Comparison of ENCODE assay signal across 9 mouse cellular contexts in genomic region chr6:103674332-103674731, GRCm38 (mm10).
DNase-seq lines count a peak whose midpoint lies in the region; ATAC-seq lines count a peak whose summit lies in the region.
"Had no signal": no experiment of that assay in that cellular context is flagged by ENCODE, and none has a peak within 500 bp of the region (broad histone marks: within the 10 kb centered on the region; RNA-seq: fewer than 3 reads in every experiment).

No protein-coding gene starts in this region.

- H3K4me2 ChIP-seq in neural tube, embryonic 13.5 days = no peak overlapping the region

- H3K9ac ChIP-seq in neural tube, embryonic 13.5 days = no peak overlapping the region

- H3K4me3 ChIP-seq in neural tube, embryonic 13.5 days = no peak overlapping the region

- peak; percentile 3 to 19 for DNase-seq in adrenal gland, adult (ENCODE audit: inconsistent age in 2 of 2, low spot score in 1 of 2)
- no peak for DNase-seq in adrenal gland, adult 18-20 months (ENCODE audit: low spot score in 2 of 2)
- no peak for DNase-seq in neural tube, embryonic 10.5 days (ENCODE audit: extremely low spot score, low spot score)
- peak; percentile 46 to 67 for DNase-seq in layer of hippocampus, postnatal 25 days (ENCODE audit: extremely low spot score in 1 of 2, low spot score in 1 of 2)
- peak; percentile 38 for DNase-seq in ovary, postnatal 14 days (ENCODE audit: low spot score)
- DNase-seq in spleen, postnatal 10 days (ENCODE audit: low spot score in 2 of 2) = no peak
- DNase-seq in thymus, postnatal 4 days = no peak

- no peak for ATAC-seq in neural tube, embryonic 13.5 days (ENCODE audit: low read depth)

- no peaks in the 10 kb centered on the region; the same call in 1 of the 2 replicates for H3K4me1 ChIP-seq in neural tube, embryonic 13.5 days (replicated peaks)

- no peaks in the 10 kb centered on the region for H3K27me3 ChIP-seq in neural tube, embryonic 13.5 days

- WGBS in neural tube, embryonic 13.5 days = 78% methylated on average over 6 of the region's 6 CpGs

- H3K9me3 ChIP-seq in neural tube, embryonic 13.5 days = no peaks in the 10 kb centered on the region

- 0 out of 2 replicates have a peak, but pooled peaks cover 2% of the 10 kb centered on the region for H3K36me3 ChIP-seq in neural tube, embryonic 13.5 days

- H3K27ac ChIP-seq in neural tube, embryonic 13.5 days (replicated peaks) = 0 out of 2 replicates have a peak overlapping the region, but pooled peaks have one; percentile 23
- H3K27ac ChIP-seq: macrophage had no signal

Comparison
In these comparisons a context has a peak if more than half of its experiments do, and no peak if none do; other contexts are left out.
1. DNase-seq: peak in adrenal gland, adult (2 of 2), layer of hippocampus, postnatal 25 days (2 of 2) and ovary, postnatal 14 days (single experiment); none in adrenal gland, adult 18-20 months (0 of 2), neural tube, embryonic 10.5 days (single experiment), spleen, postnatal 10 days (0 of 2) and thymus, postnatal 4 days (single experiment).